Mouse (Mus musculus) C2C12 (cell line): ENCODE results near the gene Crocc.

ENCODE experiments used
- CTCF ChIP-seq: IDR thresholded peaks from one replicate; pipeline ENCODE4 v1.5.1; 2011; ENCODE audit not compliant: control insufficient read depth, insufficient read depth, insufficient read length
- MAX ChIP-seq: IDR thresholded peaks from one replicate; pipeline ENCODE4 v1.6.1; 2011; ENCODE audit warnings: mild to moderate bottlenecking, control low read depth
- MYOD1 ChIP-seq: IDR thresholded peaks from one replicate; pipeline ENCODE4 v1.6.1; 2011; ENCODE audit warnings: low read depth; ENCODE audit not compliant: control insufficient read depth, insufficient read length
- USF1 ChIP-seq: IDR thresholded peaks from one replicate; pipeline ENCODE4 v1.6.1; 2011; ENCODE audit warnings: low read depth, mild to moderate bottlenecking, control low read depth, moderate library complexity

DNA sequence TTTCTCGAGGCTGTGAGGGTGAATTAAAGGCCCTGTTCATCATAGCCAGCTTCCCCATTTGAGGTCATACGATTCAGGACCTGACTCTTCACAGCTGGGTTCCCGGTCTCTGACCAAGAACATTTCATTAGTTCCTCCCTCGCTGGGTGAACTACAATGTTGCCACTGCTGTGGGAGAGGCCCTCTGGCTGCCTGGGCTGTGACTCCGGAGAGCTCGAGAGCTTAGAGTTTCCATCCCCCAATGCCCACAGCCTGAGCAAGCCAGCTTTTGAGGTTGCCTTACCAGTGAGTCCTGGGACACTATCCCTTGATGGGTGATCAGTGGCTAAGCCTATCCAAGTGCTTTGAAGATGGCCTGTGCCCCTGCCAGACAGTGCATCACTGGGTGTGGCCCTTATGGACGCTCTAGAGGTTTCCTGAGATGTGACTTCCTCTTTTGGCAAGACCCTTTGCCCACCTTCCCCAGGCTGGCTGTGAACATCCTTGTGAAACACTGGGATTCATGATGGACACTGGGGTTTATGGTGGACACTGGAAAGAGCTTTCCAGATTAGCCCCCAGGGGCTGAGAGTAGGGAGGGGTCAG is 71.6 kb downstream of the Crocc start:
- no peak for TF ChIP-seq MAX
- no peak for TF ChIP-seq CTCF
- no peak for TF ChIP-seq MYOD1
- TF ChIP-seq USF1, result no peak
